Mouse (Mus musculus): ENCODE measurements around the gene Clec2h. TPM values are rescaled to one million over a fixed set of nuclear protein-coding genes. Genes with fewer than 3 reads are reported as not detected.
"Not testable (repeated sequence)": the region's sequence is repeated elsewhere in the genome, so short reads cannot be mapped to it uniquely, and the experiment has no call there.

Gene Clec2h
- polyA plus RNA-seq (2012; ENCODE audit: insufficient read depth, low replicate concordance): not detected in 2 replicates

DNA sequence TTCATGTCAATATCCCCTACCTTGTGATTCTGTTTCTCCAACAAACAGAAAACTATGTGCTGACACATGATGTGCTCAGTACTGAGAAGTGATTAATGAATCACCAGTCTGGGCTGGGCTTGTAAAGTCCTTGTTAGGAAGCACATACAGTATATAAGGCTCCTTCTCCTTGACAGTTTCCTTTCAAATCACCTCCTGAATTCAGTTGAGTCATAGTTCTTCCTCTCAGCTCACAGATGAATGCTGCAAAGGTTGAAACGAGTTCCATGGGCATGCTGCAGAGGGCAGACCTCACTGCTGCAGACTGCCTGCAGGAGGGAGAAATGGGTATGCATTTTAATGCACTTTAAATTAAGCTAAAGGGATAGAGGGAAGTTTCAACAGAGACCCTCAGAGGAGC lies at the start of gene Clec2h:
Gene Clec2h, plus strand, starts transcription at position 180 of the 400 bp plus-strand sequence.
- H3K4me3 ChIP-seq (replicated peaks): no peak within 1 kb of the TSS
- no peaks in the 10 kb centered on the region for H3K36me3 ChIP-seq (replicated peaks; ENCODE audit: low read length)
- H3K9me3 ChIP-seq: no peaks in the 10 kb centered on the region
- H3K4me1 ChIP-seq: no peaks in the 10 kb centered on the region
- no peaks in the 10 kb centered on the region for H3K27me3 ChIP-seq (replicated peaks)
- TF ChIP-seq FLI1 (IDR thresholded peaks at IDR 0.05; ENCODE audit: low read length) (no peak), GATA1 (IDR thresholded peaks at IDR 0.05; ENCODE audit: borderline replicate concordance, low read length) (no peak)

DNA sequence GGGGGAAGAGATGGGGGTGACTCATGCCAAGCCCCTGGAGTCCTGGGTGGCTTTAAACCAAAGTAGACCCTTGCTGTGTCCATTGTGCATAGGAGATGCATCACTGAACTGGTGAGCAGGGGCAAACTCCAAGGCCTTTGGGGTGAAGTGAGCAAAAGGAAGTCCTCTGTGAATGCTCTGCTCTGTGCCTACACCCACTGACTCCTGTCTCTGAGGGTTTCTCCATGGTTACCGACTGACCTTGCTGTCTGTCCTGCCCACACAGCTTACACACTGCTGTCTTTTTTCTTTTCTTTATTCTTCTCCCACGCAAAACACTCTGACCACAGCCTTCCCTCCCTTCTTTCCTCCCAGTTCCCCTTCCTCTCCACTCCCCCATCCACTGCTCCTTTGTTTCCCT lies 39.5 kb upstream of the Clec2h start:
- H3K27me3 ChIP-seq (replicated peaks): no peaks in the 10 kb centered on the region
- no peaks in the 10 kb centered on the region for H3K4me1 ChIP-seq
- H3K36me3 ChIP-seq (replicated peaks; ENCODE audit: low read length): no peaks in the 10 kb centered on the region
- H3K4me3 ChIP-seq (replicated peaks): no peak overlapping the region
- no peak for TF ChIP-seq FLI1 (IDR thresholded peaks at IDR 0.05; ENCODE audit: low read length)
- no peak for TF ChIP-seq GATA1 (IDR thresholded peaks at IDR 0.05; ENCODE audit: borderline replicate concordance, low read length)
- H3K9me3 ChIP-seq: no peaks in the 10 kb centered on the region

DNA sequence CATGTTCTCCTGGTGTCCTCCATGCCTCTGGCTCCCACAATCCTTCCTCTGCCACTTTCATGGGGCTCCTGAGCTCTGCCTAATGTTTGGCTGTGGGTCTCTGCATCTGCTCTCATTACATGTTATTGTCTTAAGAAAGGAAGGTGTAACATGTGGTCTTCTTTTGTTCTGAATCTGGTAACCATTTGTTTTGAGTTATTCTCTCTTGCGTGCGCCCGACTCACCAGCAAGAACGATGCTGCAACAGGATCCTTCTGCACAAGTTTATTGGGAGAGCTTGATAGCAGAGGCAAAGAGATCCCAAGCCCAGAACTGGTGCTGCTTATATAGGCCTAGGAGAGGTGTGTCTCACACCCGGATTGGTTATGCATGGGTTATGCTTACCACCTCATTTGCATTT lies 38.8 kb upstream of the Clec2h start, which contains the start of gene Klrb1a:
Gene Klrb1a, minus strand, starts transcription at position 101 of the 400 bp plus-strand sequence.
- H3K9me3 ChIP-seq; H3K27me3 ChIP-seq (replicated peaks); H3K36me3 ChIP-seq (replicated peaks; ENCODE audit: low read length); H3K4me1 ChIP-seq; H3K4me3 ChIP-seq (replicated peaks): not testable (repeated sequence)

DNA sequence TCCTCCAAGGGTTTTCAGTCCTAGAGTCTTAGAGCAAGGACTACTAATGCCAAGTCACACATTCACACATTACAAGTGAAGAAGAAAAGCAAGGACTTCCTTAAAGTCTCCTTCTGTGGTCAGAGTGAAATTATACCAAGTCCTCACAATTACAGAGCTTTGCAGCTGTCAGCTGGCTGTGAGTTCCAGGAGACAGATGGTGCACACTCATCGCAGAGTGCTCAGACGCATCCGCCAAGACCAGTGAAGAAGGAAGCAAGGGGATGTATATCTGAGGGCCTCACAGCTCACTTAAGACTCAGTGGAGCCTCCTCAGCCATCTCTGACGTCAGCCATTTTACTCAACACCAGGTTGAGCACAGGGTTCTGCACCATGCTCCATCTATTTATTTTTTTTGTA lies 37.8 kb upstream of the Clec2h start:
- Histone ChIP-seq H3K9me3 (no peaks in the 10 kb centered on the region), H3K4me3 (replicated peaks) (no peak overlapping the region), H3K36me3 (replicated peaks; ENCODE audit: low read length) (no peaks in the 10 kb centered on the region), H3K4me1 (no peaks in the 10 kb centered on the region), H3K27me3 (replicated peaks) (no peaks in the 10 kb centered on the region)
- TF ChIP-seq GATA1 (IDR thresholded peaks at IDR 0.05; ENCODE audit: borderline replicate concordance, low read length) (no peak), FLI1 (IDR thresholded peaks at IDR 0.05; ENCODE audit: low read length) (no peak)

DNA sequence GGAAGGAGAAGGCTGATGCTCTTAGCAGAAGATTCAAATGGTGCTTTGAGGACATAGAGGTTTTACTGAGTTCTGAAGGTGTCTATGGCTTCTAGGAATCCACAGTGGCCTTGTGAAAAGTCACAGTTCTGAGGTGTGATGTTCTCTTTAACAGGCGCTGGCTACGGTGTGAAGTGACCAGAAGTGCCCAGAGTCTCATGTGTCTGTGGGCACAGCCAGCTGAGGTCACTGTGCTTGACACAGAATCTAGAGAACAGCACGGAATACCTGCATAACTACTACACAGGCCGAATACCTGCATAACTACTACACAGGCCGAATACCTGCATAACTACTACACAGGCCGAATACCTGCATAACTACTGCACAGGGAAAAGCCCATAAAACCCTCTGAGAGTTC lies 36.9 kb upstream of the Clec2h start:
- not testable (repeated sequence) for H3K36me3 ChIP-seq (replicated peaks; ENCODE audit: low read length); H3K4me1 ChIP-seq; H3K9me3 ChIP-seq; H3K4me3 ChIP-seq (replicated peaks); H3K27me3 ChIP-seq (replicated peaks)

DNA sequence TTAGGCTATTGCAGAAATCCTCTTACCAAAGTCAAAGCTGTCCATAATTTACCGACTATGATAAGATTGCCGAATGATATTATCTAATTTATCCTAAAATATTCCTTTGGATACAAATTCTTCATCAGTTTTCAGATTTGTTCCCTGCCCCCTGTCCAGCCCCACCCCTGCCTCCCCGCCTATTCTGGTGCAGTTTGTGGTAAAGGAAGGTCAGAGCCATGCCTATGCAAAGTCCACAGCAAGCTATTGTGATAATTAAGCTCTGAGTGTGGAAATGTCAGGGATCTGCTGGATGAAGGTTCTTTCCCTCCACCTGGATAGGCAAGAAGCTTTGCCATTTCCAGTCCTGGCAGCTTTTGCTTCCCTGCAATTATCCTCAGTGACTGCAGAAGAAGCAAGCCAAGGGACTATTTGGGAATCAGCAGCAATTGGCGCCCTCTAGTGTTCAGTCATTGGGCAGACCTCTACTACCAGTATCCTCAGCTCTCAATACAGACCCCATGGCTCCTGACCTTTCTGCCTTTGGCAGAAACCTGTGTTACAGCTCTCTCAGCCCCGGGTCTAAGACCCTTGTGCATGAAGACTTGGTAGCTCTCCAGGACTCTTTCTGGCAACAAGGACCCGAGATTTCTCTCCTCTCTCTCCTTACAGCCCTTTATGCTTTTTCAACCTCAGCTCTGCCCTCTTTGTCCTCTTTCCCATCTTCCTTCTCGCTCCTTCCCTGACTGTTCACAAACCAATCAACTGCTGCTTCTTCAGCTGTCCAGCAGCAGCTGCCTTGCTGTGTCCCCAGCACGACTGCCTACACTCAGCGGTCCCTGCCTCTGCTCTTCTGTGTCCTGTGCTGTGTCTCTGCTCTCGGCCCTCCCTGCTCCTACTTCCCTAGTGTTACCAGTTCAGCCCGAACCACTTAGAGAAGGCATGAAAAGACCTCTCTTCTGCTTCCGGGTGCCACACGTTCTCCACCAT lies 32.1 kb upstream of the Clec2h start:
- not testable (repeated sequence) for H3K36me3 ChIP-seq (replicated peaks; ENCODE audit: low read length); H3K4me1 ChIP-seq; H3K4me3 ChIP-seq (replicated peaks); H3K27me3 ChIP-seq (replicated peaks); H3K9me3 ChIP-seq

DNA sequence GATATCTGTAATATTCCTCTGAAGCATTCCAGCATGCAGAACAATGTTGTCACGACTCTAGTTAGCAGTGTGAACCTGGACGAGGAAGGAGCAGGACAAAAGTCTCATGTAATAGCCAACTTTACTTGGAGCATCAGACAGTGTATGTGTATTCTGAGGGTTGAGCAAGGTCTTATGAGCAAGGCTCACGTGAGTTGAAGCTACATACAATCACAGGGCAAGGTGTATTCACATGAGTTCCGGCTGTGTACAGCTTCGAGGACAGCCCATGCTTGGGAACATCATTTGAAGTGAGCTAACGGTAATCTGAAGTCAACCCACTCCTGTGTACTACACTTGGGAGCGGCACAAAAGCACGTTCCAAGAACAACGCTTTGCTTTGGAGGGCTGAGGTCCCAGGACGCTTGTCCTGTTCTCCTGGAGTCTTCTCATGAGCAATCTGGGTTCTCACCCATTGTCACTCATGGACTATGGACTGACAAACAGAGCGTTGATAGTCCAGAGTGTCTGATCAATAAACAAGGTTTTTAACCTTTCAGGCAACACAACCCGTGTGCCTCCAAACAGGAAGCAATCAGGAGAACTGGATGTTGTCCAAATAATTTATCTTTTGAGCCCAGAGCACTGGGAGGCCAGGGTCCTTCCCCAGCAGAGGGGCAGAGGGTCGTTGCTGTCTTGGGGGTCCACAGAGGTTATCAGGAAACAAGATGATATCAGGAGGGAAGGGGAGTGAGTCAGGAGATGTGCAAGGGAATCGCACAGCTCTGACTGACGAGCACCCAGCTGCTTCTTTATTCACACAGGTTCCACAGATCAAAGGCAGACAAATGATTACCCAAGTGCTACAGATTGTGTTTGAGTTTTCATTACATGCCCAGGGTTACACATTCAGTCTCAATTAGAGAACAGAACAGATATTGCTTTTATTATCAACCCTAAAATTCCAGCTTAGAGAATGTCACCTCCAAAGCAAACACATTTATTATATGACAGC lies 31.0 kb upstream of the Clec2h start:
- not testable (repeated sequence) for H3K9me3 ChIP-seq; H3K36me3 ChIP-seq (replicated peaks; ENCODE audit: low read length); H3K4me3 ChIP-seq (replicated peaks); H3K27me3 ChIP-seq (replicated peaks); H3K4me1 ChIP-seq

DNA sequence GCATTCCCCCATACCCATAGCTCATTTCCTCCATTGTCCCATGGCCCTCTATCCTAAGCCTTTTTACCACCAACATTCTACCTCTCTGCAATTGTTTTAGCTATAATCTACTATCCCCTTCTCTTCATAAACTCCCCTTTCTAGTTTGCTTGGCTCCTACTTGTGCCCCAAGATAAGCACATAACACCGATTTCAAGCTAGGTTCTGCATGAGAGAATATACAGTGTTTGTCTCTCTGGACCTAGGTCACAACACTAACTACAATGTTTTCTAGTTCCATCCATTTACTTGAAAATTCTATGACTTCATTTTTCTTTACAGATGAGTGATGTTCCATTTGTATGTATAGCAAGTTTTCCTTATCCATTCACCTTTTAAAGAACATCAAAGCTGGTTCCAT lies 21.5 kb upstream of the Clec2h start:
- Histone ChIP-seq H3K9me3 (0 out of 2 replicates have a peak, but pooled peaks cover 3% of the 10 kb centered on the region), H3K27me3 (replicated peaks) (no peaks in the 10 kb centered on the region), H3K36me3 (replicated peaks; ENCODE audit: low read length) (no peaks in the 10 kb centered on the region), H3K4me3 (replicated peaks) (no peak overlapping the region), H3K4me1 (no peaks in the 10 kb centered on the region)
- TF ChIP-seq GATA1 (IDR thresholded peaks at IDR 0.05; ENCODE audit: borderline replicate concordance, low read length): no peak
- TF ChIP-seq FLI1 (IDR thresholded peaks at IDR 0.05; ENCODE audit: low read length): no peak

DNA sequence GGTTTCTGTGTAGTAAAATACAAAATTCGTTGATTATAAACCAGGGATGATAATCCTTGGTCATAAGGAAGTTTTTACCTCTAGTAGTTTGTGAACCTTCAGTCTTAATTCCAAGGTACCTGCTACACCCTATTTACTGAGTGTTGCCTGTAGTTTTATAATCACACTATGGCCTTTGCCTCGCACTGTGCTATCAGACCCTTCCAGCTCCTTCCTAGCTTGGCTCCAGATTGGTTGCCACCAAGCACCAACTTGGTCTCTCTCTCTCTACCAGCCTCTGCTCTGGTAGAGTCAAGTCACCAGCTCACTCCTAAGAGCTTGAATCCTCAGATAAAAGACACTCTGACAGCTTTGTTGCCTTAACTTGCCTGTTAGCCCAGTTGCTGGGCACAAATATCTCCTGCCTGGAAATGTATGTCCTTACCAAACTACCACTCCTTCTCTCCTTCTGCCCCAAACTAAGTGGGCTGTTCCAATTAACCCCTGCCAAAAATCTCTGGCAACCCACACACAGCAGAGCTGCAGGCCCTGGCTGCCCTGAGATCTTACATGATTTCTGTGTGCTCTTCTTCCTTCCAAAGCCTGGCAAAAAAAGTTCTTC lies 21.0 kb upstream of the Clec2h start:
- Histone ChIP-seq H3K4me3 (replicated peaks) (no peak overlapping the region), H3K27me3 (replicated peaks) (no peaks in the 10 kb centered on the region), H3K36me3 (replicated peaks; ENCODE audit: low read length) (no peaks in the 10 kb centered on the region), H3K4me1 (no peaks in the 10 kb centered on the region), H3K9me3 (0 out of 2 replicates have a peak, but pooled peaks cover 3% of the 10 kb centered on the region)
- no peak for TF ChIP-seq GATA1 (IDR thresholded peaks at IDR 0.05; ENCODE audit: borderline replicate concordance, low read length)
- no peak for TF ChIP-seq FLI1 (IDR thresholded peaks at IDR 0.05; ENCODE audit: low read length)

DNA sequence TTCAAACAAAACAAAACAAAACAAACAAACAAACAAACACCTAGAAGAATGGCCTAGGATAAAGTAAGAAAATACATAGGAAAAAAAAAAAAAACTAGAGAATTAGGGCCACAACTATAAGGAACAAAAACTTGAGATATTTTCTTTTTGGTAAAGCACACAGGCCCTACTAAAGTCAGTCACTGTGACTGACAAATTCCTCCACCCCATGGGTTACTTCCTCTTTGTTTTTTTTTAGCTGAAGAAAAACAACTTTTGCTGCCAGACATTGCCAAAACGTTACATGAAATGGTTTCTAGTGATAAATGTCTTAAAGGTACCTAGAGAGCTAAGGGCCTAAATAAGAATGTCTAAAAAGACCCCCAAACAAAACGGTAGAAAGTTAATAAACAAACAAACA lies 18.2 kb upstream of the Clec2h start:
- Histone ChIP-seq H3K9me3 (no peaks in the 10 kb centered on the region), H3K4me3 (replicated peaks) (no peak overlapping the region), H3K36me3 (replicated peaks; ENCODE audit: low read length) (no peaks in the 10 kb centered on the region), H3K4me1 (no peaks in the 10 kb centered on the region), H3K27me3 (replicated peaks) (no peaks in the 10 kb centered on the region)
- TF ChIP-seq FLI1 (IDR thresholded peaks at IDR 0.05; ENCODE audit: low read length) (no peak), GATA1 (IDR thresholded peaks at IDR 0.05; ENCODE audit: borderline replicate concordance, low read length) (no peak)

DNA sequence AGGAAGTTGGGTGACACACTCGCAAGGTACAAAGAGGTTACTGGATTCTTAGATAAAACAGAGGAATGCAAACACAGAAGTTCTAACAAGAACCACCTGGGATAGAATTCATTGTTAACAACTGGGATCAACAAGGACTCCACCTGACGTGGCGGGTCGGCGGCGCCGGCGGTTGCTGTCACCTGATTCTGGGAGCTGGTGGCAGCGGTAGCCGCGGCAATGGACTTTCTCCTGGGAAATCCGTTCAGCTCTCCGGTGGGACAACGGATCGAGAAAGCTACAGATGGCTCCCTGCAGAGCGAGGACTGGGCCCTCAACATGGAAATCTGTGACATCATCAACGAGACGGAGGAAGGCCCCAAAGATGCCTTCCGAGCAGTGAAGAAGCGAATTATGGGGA lies 17.5 kb upstream of the Clec2h start:
- H3K36me3 ChIP-seq (replicated peaks; ENCODE audit: low read length); H3K27me3 ChIP-seq (replicated peaks); H3K4me1 ChIP-seq; H3K4me3 ChIP-seq (replicated peaks); H3K9me3 ChIP-seq: not testable (repeated sequence)

DNA sequence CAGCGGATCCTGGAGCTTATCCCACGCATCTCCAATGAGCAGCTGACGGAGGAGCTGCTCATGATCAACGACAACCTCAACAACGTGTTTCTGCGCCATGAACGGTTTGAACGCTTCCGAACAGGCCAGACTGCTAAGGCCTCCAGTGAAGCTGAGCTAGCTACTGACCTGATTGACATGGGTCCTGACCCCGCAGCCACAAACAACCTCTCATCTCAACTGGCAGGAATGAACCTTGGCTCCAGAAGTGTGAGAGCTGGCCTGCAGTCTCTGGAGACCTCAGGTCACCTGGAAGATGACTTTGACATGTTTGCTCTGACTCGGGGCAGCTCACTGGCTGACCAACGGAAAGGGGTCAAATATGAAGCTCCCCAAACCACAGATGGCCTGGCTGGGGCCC lies 16.5 kb upstream of the Clec2h start:
- H3K9me3 ChIP-seq; H3K36me3 ChIP-seq (replicated peaks; ENCODE audit: low read length); H3K4me3 ChIP-seq (replicated peaks); H3K27me3 ChIP-seq (replicated peaks); H3K4me1 ChIP-seq: not testable (repeated sequence)
